9 mouse cellular contexts compared by ENCODE assay signal in the genomic region with DNA sequence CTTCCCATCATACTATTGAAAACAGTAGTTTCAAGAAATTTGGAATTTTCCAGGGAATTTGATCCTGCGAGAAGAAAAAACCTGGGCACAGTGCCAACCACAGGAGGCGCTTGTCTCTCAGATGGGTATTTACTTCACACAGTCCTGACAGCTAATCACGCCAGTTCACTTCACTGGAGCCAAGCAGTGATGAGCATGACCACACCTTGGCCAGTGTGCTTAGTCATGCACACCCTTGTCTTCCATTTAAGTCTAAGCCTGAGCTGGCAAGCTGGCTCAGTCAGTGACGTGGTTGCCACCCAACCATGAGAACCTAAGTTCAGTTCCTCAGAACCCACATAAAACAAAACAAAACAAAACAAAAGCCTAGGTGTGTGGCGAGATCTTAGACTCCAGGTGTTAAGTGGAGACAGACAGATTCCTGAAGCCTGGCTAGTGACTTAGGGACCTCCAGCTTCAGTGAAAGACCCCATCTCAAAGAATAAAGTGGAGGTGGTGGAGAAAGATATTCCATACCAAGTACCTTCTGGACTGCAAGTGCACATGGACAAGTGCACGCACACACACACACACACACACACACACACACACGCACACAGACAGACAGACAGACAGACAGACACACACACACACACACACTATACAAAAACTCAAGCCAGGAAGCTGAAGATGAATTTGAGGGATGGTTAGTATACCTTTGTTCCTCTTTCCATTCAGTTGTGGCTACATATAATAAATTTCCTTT. TPM values are rescaled to one million over a fixed set of nuclear protein-coding genes. Genes with fewer than 3 reads are reported as not detected.
DNase-seq lines count a peak whose midpoint lies in the region; ATAC-seq and TF ChIP-seq lines count a peak whose summit lies in the region.
"Had no signal": no experiment of that assay in that cellular context is flagged by ENCODE, and none has a peak within 500 bp of the region (broad histone marks: within the 10 kb centered on the region; RNA-seq: fewer than 3 reads in every experiment).

No protein-coding gene starts in this region.

- WGBS in lung, postnatal 0 days: 63% methylated on average over 7 of the region's 7 CpGs

- no peak for TF ChIP-seq CTCF in lung, postnatal 0 days (IDR thresholded peaks at IDR 0.05)

- H3K36me3 ChIP-seq in lung, postnatal 0 days (ENCODE audit: insufficient read depth, low read length): no peaks in the 10 kb centered on the region
- H3K36me3 ChIP-seq: G1E had no signal

- H3K9me3 ChIP-seq in lung, postnatal 0 days (ENCODE audit: low read length): no peaks in the 10 kb centered on the region

- no peak for DNase-seq in frontal cortex, postnatal 14 days (ENCODE audit: low spot score in 2 of 2)
- DNase-seq in testis, postnatal 10 days (ENCODE audit: low spot score): peak; percentile 48
- DNase-seq in testis, postnatal 14 days (ENCODE audit: low spot score): no peak
- peak; percentile 27 for DNase-seq in gastrocnemius, postnatal 10 days
- peak; percentile 14 for DNase-seq in lung, postnatal 0 days (ENCODE audit: low spot score)
- peak; percentile 56 for DNase-seq in thymus, postnatal 0 days (ENCODE audit: low spot score)
- no peak for DNase-seq in left cerebral cortex, adult 18-20 months (ENCODE audit: low spot score in 2 of 2)

- H3K4me3 ChIP-seq in lung, postnatal 0 days (ENCODE audit: low read depth, low read length): no peak overlapping the region

- TF ChIP-seq EP300 in lung, postnatal 0 days (IDR thresholded peaks at IDR 0.05): no peak

- H3K27ac ChIP-seq in lung, postnatal 0 days (ENCODE audit: low read length): no peak overlapping the region

- no peaks in the 10 kb centered on the region for H3K27me3 ChIP-seq in lung, postnatal 0 days (replicated peaks; ENCODE audit: insufficient read depth, low read length)

- H3K4me2 ChIP-seq in lung, postnatal 0 days (replicated peaks; ENCODE audit: low read depth, low read length): no peak overlapping the region

- no peaks in the 10 kb centered on the region for H3K4me1 ChIP-seq in lung, postnatal 0 days (ENCODE audit: insufficient read depth, low read depth, low read length)

- ATAC-seq in frontal cortex, adult (ENCODE audit: low TSS enrichment): peak; percentile 34; the same call in 1 of the 2 replicates
- 0 out of 2 replicates have a peak, but pooled peaks have one; percentile 30 for ATAC-seq in lung, postnatal 0 days

- H3K9ac ChIP-seq in lung, postnatal 0 days (replicated peaks; ENCODE audit: low read depth): no peak overlapping the region

RNA-seq across cellular contexts. Expression of gene Baz2b, which starts 37.7 kb away (rescaled TPM):
- total RNA-seq in gastrocnemius, postnatal 10 days (2021): 10 to 100 TPM; 35.1 to 51.4 TPM
- polyA plus RNA-seq in lung, postnatal 0 days (2015; fragmentation: Nextera tagmentation; extraction: Ambion mirVana): 63.0 and 64.9 TPM in 2 replicates
- polyA plus RNA-seq in thymus, postnatal 0 days (2015; fragmentation: Nextera tagmentation; extraction: Ambion mirVana): 45.4 and 52.5 TPM in 2 replicates
- total RNA-seq in left cerebral cortex, adult 18-20 months (2021): 10 to 100 TPM; 55.3 to 56.7 TPM

RNA-seq across cellular contexts. Expression of gene March7, which starts 37.7 kb away (rescaled TPM):
- 10 to 100 TPM; 32.1 to 40.5 TPM for total RNA-seq in gastrocnemius, postnatal 10 days (2021)
- 46.8 and 64.1 TPM in 2 replicates for polyA plus RNA-seq in lung, postnatal 0 days (2015; fragmentation: Nextera tagmentation; extraction: Ambion mirVana)
- 69.8 and 84.1 TPM in 2 replicates for polyA plus RNA-seq in thymus, postnatal 0 days (2015; fragmentation: Nextera tagmentation; extraction: Ambion mirVana)
- 10 to 100 TPM; 58.4 to 63.5 TPM for total RNA-seq in left cerebral cortex, adult 18-20 months (2021)

Comparison
In these comparisons a context has a peak if more than half of its experiments do, and no peak if none do; other contexts are left out.
1. DNase-seq: peak in testis, postnatal 10 days (single experiment), gastrocnemius, postnatal 10 days (single experiment), lung, postnatal 0 days (single experiment) and thymus, postnatal 0 days (single experiment); none in frontal cortex, postnatal 14 days (0 of 2), testis, postnatal 14 days (single experiment) and left cerebral cortex, adult 18-20 months (0 of 2).